Mouse (Mus musculus) R1 (cell line): ENCODE measurements around the gene Zfp212.
A peak's percentile ranks its signal among the peaks of the same experiment; 100 is the strongest.

Source experiments
- DNase-seq: peaks from one replicate; pipeline ENCODE4 v3.0.0-alpha.2; 2018; ENCODE audit warnings: low read depth, low spot score

Zfp212 gene

DNA sequence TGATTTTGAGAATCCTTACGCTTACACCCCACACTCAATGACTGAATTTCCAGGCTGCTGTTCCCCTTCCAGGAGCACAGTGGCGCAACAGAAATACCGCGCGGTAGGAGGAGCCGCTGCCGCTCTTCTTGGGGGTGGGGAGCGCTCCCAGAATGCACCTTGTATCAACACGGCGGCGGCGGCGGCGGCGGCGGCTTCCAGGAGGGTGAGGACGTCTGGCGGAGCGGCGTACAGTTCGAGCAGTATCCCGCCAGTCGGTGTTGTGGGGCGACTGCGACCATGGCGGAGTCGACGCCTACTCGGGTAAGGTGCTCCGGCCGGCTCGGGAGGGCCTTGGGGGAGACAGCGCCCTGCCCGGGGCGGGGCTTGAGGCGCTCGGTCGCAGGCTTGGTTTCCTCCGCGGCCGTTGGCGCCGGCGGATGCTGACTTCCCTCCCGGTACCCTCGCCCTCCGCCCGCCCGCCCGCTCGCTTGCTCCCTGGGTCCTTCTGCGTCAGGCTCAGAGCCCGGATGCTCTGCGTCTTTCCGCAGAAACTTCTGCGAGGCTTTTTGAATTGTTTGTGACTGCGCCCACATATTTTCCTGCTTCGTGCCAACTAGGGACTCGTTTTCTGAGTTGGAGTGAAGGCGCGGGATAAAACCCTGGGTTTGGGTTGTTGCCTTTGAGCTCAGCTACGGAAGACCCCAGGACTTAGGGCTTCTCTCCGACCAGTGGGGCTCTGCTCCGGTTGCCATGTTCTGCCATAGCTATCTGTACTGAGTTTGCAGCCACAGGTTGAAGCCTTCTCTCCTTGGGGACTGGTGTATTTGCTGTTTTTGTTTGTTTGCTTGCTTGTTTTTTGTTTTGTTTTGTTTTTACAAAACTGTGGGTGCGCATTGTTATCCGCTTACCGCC is at the start of gene Zfp212:
TSS of gene Zfp212 (plus strand) at position 30 of the 894 bp plus-strand sequence.
- DNase-seq: peak; percentile 94

DNA sequence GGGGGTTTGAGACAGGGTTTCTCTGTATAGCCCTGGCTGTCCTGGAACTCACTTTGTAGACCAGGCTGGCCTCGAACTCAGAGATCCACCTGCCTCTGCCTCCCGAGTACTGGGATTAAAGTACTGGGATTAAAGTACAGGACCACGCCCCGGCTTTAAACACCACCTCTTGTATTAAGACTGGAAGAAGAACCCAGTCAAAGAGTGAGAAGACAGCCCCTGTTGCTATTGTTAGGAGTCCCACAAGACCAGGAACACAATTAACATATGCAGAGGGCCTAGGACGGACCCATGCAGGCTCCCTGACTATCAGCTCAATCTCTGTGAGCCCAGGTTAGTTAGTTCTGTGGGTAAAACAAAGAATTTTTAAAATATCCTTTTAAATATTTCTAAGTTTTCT is 48.0 kb upstream of the Zfp212 start:
- DNase-seq: peak; percentile 61

DNA sequence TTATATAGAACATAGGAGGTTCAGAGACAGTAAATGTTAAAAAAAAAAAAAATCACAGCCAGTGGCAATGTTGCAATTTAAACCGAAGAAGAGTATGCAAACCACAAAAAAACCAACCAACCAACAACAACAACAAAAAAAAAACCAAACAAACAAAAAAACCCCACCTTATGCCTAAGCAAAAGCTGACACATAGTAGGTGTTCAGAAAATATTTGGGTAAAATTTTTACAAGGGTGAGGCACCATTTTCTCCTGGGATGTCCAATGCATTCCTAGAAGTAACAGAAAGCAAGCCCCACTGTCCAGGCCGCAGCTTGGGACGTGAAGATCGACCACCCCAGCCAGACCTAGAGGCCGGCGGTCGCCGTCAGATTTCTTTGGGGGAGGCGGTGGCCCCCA is 43.2 kb upstream of the Zfp212 start, which contains the start of gene Zfp282:
TSS of gene Zfp282 (plus strand) at position 147 of the 400 bp plus-strand sequence.
- no peak for DNase-seq

DNA sequence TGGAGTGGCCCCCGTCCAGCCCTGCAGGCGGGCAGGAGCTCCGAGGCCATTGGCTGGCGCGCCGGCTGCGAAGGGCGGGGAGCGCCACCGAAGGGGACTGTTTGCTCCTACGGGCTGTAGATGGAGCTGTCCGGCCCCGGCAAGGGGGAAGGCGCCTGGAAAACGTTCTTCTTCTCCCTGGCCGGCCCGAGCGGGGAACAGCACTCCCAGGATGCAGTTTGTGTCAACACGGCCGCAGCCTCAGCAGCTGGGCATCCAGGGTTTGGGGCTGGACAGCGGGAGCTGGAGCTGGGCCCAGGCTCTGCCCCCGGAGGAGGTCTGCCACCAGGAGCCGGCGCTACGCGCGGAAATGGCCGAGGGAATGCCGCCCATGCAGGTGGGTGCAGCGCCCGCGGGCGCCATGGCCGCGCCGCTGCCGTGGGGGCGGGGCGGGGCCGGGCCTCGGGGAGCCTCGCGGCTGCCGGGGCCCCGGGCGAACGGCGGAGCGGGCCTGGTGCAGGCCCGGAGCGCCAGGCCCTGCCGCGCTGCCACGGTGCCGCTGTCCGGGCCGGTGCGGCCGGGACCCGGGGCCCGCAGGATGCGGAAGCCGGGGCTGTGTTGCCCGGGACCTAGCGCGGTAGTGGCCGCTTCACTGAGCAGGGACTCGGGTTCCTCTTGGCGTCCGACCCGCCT is 42.7 kb upstream of the Zfp212 start:
- DNase-seq: peak; percentile 90

DNA sequence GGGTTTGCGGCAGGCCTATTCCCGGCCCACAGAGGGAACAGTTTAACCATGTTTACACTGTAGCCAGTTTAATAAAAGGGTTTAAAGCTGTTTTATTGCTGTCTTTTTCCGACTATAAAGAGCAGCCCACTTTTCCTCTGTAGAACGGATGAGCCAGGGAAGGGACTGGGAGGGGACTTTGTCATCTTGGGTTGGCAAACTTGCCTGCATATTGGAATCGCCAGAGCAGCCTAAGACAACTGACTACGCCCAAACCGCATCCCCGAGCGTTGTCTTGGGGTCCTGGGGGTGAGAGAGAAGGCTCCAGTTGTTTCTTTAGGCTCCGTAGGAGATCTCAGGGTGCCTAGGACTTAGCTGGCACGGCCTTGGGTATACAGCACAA is 42.2 kb upstream of the Zfp212 start:
- peak; percentile 39 for DNase-seq

DNA sequence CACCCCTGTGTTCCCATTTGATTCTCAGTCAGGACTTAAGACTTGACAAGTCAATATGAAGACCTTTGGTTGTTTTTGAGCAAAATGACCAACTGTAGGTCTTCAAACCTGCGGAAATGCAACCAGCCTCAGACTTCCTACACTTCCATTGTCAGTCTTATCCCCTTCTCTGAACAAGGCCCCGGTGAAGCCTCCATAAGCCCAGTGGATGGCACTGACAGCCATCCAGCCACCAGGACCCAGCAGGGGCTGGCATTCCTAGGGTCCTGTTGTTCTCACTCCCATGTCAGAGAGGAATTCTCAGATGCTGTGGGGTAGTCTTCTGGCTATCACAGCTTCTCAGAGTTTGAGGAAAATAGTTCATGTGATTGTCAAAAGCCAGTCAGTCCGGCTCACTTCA is 41.7 kb upstream of the Zfp212 start:
- no peak for DNase-seq

DNA sequence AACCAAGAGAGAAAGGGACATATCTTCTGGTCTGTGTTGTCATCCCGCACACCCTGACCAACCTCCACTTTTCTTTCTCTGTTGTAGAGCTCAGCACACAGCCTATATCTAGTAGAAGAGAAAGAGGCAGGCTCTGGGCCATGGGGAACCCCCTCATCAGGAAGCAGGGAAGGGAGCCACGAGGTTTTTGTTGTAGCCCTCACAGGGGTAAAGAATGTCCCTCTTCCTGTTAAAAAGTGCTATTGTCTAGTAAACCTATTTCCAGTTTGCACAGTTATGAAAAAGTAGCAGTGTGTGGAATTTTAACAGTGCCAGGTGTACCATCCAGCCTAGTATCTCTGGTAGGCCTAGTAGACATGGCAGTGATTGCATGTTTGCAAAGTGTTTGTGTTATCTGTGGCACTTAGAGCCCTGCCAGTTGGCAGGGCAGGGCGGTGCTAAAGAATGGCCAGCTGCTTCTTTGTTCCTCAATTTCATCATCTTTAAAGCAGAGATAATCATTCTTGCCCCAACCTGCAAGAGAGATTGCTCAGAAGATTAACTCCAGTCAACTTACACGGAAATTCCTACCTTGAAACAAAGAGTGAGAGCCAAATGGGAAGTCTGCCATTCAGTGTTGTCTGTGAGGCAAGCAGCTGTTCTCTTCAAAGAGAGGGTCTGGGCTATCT is 41.1 kb upstream of the Zfp212 start:
- no peak for DNase-seq

DNA sequence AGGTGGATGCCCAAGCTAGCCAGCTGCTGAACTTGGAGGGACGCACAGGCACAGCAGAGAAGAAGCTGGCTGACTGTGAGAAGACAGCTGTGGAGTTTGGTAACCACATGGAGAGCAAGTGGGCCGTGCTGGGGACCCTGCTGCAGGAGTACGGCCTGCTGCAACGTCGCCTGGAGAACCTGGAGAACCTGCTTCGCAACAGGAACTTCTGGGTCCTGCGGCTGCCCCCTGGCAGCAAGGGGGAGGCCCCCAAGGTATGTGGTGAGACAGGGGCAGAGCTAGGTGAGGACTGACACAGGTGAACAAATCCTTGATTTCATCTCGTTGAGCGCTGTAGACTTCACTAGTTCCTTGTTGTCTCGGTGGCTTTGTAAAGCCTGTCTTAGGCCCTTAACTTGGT is 40.1 kb upstream of the Zfp212 start:
- DNase-seq: no peak

DNA sequence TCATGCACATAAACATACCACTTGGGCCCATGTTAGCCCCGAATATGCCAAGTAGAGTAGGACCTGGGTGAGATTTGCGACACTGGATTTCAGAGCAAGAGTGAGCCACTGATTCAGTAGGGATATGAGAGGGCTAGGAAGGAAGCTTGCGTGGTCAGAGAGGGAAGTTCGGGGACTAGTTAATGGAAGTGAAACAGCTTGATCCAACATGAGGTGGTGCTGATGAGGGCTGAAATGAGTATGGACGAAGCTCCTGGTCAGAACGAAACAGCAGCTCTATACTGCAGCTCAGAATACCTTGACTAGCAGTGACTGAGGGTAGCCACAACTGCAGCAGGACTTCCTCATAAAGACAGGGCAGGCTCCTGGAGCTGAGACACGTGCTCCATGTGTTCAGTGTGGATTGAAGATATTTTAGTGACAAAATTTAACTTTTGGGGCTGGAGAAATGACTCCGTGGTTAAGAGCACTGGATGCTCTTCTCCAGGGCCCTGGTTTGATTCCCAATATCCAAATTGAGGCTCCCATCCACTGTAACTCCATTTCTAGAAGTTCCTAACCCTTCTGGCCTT is 31.4 kb upstream of the Zfp212 start:
- no peak for DNase-seq

DNA sequence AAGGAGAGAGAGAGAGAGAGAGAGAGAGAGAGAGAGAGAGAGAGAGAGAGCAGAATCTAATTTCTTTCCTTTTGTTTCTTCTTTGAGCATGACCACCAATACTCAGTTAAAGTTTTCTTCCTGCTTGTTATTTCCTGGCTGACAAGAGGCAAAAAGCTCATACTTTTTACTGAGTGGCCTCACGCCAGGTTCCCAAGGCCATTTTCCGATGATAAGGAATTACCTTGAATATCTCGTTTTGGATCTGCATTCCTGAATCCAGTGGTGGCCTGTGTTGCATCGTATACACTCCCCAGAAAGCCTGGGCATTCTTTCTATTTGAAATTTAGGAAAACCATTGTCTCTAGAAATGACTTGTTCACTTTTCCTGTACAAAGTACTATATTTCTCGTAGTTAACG is 20.9 kb upstream of the Zfp212 start:
- DNase-seq: no peak

DNA sequence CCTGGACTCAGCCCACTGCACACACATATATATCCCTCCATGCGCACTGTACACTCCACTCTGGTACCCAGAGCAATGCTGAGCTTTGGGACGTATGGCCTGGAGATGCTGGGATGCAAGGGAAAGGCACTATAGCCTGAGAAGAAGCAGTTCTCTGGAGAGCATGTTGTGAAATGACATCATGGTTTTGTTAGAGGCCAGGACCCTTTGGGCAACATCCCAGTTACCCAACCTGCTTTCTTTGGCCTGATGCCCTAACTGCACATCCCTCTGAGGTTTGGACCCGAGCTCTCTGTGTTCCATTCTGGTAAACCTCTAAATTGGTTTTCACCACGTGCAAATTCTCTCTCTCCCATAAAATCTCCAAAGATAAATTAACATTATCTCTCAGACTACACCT is 16.7 kb upstream of the Zfp212 start:
- no peak for DNase-seq

DNA sequence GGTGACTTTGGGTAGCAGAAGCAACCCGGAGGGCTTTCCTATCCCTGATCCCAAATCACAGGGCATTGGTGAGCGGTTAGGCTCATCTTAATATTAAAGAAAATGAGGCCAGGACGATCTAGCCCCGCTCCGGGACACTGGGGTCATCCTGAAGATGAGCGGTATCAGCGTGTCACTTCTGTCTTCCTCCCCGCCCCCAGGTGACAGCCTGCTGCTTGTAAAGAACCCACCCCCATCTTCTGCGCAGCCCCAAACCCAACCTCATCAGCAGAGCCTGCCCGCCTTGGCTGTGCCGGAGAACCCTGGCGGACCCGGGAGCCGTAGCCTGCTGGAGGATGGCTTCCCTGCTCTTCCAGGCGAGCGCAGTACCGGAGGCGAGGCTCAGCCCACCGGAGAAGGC is 15.9 kb upstream of the Zfp212 start:
- DNase-seq: peak; percentile 70

DNA sequence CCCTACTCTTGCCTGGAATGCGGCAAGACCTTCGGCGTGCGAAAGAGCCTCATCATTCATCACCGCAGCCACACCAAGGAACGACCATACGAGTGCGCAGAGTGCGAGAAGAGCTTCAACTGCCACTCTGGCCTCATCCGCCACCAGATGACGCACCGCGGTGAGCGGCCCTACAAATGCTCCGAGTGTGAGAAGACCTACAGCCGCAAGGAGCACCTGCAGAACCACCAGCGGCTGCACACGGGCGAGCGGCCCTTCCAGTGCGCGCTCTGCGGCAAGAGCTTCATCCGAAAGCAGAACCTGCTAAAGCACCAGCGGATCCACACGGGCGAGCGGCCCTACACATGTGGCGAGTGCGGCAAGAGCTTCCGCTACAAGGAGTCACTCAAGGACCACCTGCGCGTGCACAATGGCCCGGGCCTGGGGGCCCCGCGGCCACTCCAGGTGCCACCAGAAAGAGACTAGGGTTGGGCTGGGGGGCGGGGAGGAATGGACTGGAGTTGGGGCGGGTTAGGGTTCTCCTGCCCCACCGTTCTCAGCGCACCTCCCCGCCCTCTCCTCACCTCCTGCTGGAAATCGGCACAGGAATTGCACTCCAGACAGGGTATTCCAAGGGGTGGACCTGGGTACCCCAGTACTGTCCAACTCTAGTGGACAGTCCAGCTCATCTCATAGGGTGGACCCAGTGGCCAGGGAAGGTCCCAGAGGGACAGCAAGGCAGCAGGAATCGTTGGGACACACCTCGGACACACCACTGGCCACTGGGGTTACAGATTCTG is 15.2 kb upstream of the Zfp212 start:
- DNase-seq: peak; percentile 83

DNA sequence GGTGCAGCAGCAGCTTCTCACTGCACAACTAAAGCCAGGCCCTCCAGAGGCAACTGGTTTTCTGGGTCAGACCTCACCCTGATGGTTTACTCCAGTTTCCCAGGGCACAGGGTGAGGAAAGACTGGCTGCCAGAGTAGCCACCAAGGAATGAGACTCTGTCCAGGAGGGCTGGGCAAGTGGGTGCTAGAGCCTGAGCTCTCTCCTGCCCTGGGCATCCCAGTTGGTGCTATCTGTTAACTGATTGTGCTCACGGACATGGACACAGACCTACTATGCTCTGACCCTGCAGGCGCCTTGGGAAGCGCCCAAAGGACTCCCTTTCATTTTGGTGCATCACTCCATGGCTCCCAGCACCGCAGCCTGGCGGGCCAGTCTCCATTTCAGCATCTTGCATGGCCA is 13.9 kb upstream of the Zfp212 start:
- DNase-seq: no peak

DNA sequence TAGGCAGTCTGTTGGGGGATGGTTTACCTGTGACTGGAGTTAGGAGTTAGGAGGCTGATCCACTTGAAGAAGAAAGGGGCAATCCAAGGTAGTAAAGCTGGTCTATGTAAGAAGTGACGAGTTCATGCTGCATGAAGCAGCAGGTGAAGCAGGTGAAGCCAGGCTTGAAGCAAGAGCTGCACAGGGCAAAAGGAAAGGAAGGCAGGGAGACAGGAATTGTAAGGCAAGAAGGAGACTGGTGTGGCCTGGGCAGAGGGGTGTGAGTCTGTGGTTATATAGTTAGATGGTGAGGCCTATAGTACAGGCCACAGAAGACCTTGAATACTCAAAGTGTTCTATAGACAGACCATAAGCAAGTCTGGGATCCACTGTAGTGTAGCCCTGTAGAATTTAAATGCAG is 11.3 kb upstream of the Zfp212 start:
- no peak for DNase-seq

DNA sequence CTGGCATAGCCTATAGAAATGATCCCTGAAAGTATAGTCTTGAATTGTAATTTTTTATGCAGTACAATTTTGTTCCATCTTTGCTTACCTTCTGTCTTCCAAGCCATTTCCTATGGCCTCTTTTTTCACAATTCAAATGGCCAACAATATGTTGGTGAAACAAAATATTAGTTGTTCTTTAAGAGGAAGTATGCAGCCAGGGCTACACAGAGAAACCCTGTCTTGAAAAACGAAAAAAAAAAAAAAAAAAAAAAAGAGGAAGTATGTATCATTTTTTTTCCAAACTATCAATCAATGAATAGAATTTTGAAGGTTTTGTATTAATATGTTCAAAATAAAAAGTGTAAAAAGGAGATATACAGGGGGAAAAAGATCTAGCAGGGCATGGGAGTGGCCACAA is 8.6 kb upstream of the Zfp212 start:
- DNase-seq: no peak

DNA sequence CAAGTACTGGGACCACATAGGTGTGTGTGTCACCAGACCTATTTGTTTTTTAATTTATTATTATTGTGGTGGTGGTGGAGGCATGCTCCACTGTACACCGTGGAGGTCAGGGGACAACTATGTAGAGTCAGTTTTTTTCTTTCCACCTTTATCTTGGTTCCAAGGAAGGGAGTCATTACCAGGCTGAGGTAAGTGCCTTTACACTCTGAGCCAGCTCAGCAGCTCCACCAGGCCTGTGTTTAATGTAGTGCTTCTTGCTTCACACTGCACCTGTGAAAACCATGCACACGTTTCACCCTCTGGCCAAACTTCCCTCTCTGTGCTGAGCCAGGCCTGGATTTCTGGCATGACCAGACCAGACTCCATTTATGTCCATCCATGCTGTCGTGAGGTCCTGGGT is 7.3 kb upstream of the Zfp212 start:
- no peak for DNase-seq

DNA sequence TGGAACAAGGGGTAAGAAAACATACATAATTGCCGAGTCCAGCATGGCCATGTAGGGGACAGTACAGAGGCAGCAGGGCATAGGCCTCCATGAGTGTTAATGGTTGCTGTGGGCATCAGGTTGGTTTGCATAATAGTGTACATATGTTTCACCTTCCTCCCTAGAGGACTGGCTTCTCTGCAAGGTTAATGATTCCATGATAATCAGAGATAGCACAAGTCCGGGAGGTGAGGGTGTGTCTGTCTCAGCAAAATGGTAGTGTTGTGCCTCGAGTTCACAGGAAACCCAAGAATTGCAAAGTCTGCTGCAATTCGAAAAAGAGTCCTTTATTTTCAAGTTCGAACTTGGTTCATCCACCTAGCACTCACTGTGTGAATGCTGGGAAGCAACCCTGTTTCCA is 3.2 kb upstream of the Zfp212 start:
- no peak for DNase-seq

DNA sequence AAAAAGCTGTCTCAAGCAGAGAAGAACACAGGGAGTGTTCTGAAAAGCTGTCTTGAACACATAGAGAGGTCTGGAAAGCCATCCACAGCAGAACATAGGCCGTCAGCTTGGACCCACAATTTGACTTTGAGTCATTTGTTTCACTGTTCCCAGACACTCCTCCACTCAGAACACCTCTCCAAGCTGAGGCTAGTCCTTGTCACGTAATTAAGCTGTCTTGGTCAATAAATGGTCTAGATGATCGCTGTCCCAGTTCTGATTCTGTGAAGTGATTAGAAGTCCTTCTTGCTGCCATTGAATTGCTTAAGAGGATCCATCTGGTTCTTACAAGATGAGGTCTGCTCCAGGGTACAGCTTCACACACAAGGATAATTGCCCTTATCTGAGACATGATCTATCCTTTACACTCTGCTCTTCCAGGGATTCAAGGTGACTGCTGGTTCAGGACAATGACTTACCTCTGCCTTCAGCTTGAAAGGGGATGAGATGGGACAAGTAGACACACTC is 1.5 kb upstream of the Zfp212 start:
- DNase-seq: peak; percentile 18

DNA sequence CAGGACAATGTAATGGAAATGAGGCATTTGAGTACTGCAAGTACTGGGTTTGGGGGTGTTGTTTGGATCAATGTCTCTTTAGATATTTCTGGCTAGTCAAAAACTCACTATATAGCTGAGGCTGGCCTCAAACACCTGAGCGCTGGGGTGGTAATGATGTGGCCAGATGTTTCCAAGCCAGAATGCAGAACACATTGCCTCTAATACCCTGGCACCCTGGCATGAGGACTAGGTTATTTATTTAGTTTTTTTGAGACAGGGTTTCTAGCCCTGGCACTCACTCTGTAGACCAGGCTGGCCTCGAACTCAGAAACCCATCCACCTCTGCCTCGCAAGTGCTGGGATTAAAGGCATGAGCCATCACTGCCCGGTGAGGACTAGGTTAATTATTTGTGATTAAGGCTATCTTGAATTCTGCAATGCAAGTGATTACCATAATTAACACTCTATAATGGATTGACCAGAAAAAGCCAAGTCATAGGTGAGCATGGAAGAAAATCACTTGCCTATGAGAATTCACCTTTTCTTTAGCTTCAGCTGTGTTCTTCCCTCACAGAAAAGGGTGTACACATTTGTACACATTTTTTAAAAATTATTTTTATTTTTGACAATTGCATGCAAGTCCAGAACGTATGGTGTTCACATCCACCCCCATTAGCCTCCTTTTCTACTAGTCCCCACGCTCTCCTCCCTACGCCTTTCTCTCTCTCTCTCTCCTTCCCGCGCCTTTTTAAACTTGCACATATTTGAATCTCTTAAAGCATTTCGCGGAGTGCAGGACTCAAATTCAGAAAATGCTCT is 430 bp upstream of the Zfp212 start:
- DNase-seq: no peak
